Mouse (Mus musculus): Measurements from ENCODE around the gene Nox1. TPM values are rescaled to one million over a fixed set of nuclear protein-coding genes. Genes with fewer than 3 reads are reported as not detected.

Gene Nox1
- total and polyA plus RNA-seq, 2 experiments from 2014 or later = 0.26 to 1.4 TPM

DNA sequence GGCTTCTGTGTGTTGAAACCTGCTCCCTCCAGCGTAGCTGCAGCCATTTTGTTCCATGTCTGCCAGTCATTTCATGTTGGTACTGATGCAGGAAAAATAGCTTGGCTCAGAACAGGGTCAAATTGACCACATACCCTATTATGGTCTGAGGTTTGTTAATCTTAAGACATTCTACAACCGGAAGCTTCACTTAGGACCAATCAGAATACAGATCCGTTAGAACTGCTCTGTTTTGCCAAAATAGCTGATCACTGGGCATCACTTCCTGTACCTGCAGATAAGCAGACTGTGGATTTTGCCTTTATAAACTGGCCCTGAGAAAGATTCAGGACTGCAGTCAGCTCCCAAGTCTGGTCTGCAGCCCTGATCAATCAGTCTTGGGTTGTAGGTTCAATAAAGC is 93.2 kb downstream of the Nox1 start:
- Histone ChIP-seq H3K36me3 (ENCODE audit: insufficient read depth, low read length) (no peaks in the 10 kb centered on the region), H3K4me3 (ENCODE audit: low read depth, low read length) (no peak overlapping the region), H3K27ac (ENCODE audit: low read depth, low read length) (no peak overlapping the region), H3K9me3 (ENCODE audit: low read length) (no peaks in the 10 kb centered on the region), H3K4me2 (ENCODE audit: low read depth, low read length, poor library complexity, severe bottlenecking) (no peak overlapping the region), H3K4me1 (ENCODE audit: insufficient read depth, low read length) (no peaks in the 10 kb centered on the region), H3K9ac (replicated peaks; ENCODE audit: low read length, poor library complexity, severe bottlenecking) (no peak overlapping the region), H3K27me3 (ENCODE audit: insufficient read depth, low read length) (no peaks in the 10 kb centered on the region; the same call in 1 of the 2 replicates)
- no peak for TF ChIP-seq CTCF (IDR thresholded peaks at IDR 0.05)
- DNase-seq (ENCODE audit: low spot score) (no peak), ATAC-seq (ENCODE audit: low FRiP score) (no peak)
- 86% methylated on average over 3 of the region's 3 CpGs for WGBS

DNA sequence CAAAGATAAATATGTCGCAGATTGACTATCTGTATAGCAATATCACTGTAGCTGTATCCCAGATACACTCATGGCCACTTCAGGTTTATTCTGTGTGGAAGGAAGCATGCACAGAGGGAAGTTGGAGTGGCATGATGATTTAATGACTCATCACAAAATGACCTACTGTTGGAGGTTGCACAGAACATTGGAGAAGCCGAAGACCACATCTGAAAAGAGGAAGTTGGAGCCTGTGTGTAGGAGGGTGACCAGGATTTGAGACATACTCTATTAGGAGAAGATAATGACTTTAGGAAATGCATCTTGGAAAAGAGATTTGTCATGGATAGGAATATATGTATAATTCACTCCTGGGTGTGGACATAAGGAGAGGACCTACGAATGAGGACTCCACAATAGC is 105.3 kb downstream of the Nox1 start:
- H3K4me3 ChIP-seq (ENCODE audit: low read depth, low read length) = no peak overlapping the region
- H3K4me1 ChIP-seq (ENCODE audit: insufficient read depth, low read length) = no peaks in the 10 kb centered on the region
- H3K4me2 ChIP-seq (ENCODE audit: low read depth, low read length, poor library complexity, severe bottlenecking) = no peak overlapping the region
- H3K9ac ChIP-seq (replicated peaks; ENCODE audit: low read length, poor library complexity, severe bottlenecking) = no peak overlapping the region
- no peak for TF ChIP-seq CTCF (IDR thresholded peaks at IDR 0.05)
- no peaks in the 10 kb centered on the region for H3K9me3 ChIP-seq (ENCODE audit: low read length)
- H3K27ac ChIP-seq (ENCODE audit: low read depth, low read length) = no peak overlapping the region
- DNase-seq (ENCODE audit: low spot score) = no peak
- H3K36me3 ChIP-seq (ENCODE audit: insufficient read depth, low read length) = no peaks in the 10 kb centered on the region
- H3K27me3 ChIP-seq (ENCODE audit: insufficient read depth, low read length) = no peaks in the 10 kb centered on the region
- WGBS = 70% methylated on average over 3 of the region's 3 CpGs
- no peak for ATAC-seq (ENCODE audit: low FRiP score)

DNA sequence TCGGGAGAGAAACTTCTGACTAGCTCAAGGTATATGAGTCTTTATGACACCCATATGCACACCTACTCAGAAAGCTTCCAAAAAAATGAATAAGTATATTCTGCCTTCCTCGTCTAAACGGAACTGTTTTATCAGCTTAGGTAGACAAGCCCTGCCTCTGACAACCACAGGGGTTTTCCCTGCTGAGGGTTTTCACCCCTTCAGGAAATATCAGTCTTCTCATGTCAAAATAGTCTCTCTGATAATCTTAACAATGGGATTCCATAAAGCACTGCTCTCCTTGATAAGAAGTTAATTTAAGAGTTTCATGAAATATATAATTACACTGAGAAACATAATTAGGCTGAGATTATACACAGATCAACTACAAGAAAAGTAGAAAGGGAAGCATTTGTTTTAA is 110.0 kb downstream of the Nox1 start:
- Histone ChIP-seq H3K4me3 (ENCODE audit: low read depth, low read length) (no peak overlapping the region), H3K9me3 (ENCODE audit: low read length) (no peaks in the 10 kb centered on the region), H3K4me1 (ENCODE audit: insufficient read depth, low read length) (no peaks in the 10 kb centered on the region), H3K27me3 (ENCODE audit: insufficient read depth, low read length) (no peaks in the 10 kb centered on the region), H3K4me2 (ENCODE audit: low read depth, low read length, poor library complexity, severe bottlenecking) (no peak overlapping the region), H3K27ac (ENCODE audit: low read depth, low read length) (no peak overlapping the region), H3K9ac (replicated peaks; ENCODE audit: low read length, poor library complexity, severe bottlenecking) (no peak overlapping the region), H3K36me3 (ENCODE audit: insufficient read depth, low read length) (no peaks in the 10 kb centered on the region)
- DNase-seq (ENCODE audit: low spot score) (no peak), ATAC-seq (ENCODE audit: low FRiP score) (no peak)
- no peak for TF ChIP-seq CTCF (IDR thresholded peaks at IDR 0.05)
- WGBS = 77% methylated on average over 3 of the region's 3 CpGs

DNA sequence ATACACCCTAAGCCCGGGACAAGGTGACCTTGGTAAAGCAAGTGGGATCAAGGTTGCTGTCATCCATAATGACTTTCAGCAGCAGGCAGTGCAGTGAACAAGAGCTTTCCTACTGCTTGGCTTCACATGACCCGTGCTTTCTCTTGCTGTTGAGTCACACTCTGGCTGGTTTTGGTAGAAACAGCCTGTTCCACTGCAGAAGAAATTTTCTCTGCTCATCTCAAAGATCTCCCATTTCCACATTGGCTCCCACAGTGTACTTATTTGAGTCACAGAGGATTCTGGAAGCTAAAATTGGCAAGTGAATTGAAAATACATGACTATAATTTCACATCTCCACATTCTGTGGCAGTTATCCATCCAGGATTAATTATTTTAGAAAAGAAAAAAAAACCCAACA is 119.1 kb downstream of the Nox1 start:
- Histone ChIP-seq H3K4me1 (ENCODE audit: insufficient read depth, low read length) (no peaks in the 10 kb centered on the region), H3K27ac (ENCODE audit: low read depth, low read length) (no peak overlapping the region), H3K36me3 (ENCODE audit: insufficient read depth, low read length) (no peaks in the 10 kb centered on the region), H3K9me3 (ENCODE audit: low read length) (no peaks in the 10 kb centered on the region), H3K27me3 (ENCODE audit: insufficient read depth, low read length) (no peaks in the 10 kb centered on the region), H3K9ac (replicated peaks; ENCODE audit: low read length, poor library complexity, severe bottlenecking) (no peak overlapping the region), H3K4me2 (ENCODE audit: low read depth, low read length, poor library complexity, severe bottlenecking) (no peak overlapping the region), H3K4me3 (ENCODE audit: low read depth, low read length) (no peak overlapping the region)
- ATAC-seq (ENCODE audit: low FRiP score) (no peak), DNase-seq (ENCODE audit: low spot score) (no peak)
- 74% methylated on average over 2 of the region's 2 CpGs for WGBS
- TF ChIP-seq CTCF (IDR thresholded peaks at IDR 0.05) = no peak

DNA sequence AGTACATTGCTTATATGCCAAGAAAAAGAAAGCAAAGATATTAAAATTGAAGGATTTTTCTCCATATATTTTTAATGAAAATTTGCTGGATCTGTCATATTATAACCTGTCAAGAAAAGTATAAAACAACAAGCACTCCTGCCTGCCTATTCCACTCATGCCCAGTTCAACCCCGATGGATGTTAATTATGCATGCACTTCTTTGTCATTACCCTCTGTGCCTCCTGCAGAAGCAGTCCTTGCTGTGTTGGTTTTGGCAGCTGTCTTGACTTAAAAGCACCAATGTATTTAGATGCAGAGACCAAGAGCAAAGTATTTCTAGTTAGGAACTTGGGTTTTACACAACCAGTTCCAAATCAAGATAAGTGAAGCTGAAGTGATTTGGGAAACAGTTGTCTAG is 136.3 kb downstream of the Nox1 start:
- no peak overlapping the region for H3K4me2 ChIP-seq (ENCODE audit: low read depth, low read length, poor library complexity, severe bottlenecking)
- ATAC-seq (ENCODE audit: low FRiP score) (no peak), DNase-seq (ENCODE audit: low spot score) (no peak)
- WGBS = 48% methylated on average over 1 of the region's 1 CpGs
- no peak overlapping the region for H3K4me3 ChIP-seq (ENCODE audit: low read depth, low read length)
- no peak overlapping the region for H3K9ac ChIP-seq (replicated peaks; ENCODE audit: low read length, poor library complexity, severe bottlenecking)
- H3K27ac ChIP-seq (ENCODE audit: low read depth, low read length) = no peak overlapping the region
- TF ChIP-seq CTCF (IDR thresholded peaks at IDR 0.05) = no peak
- no peaks in the 10 kb centered on the region for H3K27me3 ChIP-seq (ENCODE audit: insufficient read depth, low read length)
- no peaks in the 10 kb centered on the region for H3K9me3 ChIP-seq (ENCODE audit: low read length)
- no peaks in the 10 kb centered on the region for H3K36me3 ChIP-seq (ENCODE audit: insufficient read depth, low read length)
- no peaks in the 10 kb centered on the region for H3K4me1 ChIP-seq (ENCODE audit: insufficient read depth, low read length)

DNA sequence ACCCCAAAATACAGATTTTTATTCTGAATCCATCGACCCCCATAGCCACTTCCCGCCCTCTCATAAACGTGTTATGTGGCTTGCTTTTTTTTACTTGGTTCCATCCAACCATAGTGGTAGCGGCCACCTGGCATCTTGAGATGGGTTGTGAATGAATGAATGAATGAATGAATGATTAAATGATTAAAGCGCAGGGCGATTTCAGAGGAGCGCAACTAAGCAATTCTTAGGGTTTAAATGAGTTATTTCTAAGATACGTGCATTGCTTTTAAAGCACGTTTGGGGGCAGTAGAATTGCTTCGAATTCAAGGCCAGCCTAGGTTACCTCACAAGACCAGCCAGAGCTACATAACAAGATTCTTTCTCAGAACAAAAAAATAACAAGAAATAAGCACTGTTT is 162.0 kb downstream of the Nox1 start:
- no peaks in the 10 kb centered on the region for H3K4me1 ChIP-seq (ENCODE audit: insufficient read depth, low read length)
- WGBS = 26% methylated on average over 10 of the region's 10 CpGs
- no peaks in the 10 kb centered on the region for H3K27me3 ChIP-seq (ENCODE audit: insufficient read depth, low read length)
- TF ChIP-seq CTCF (IDR thresholded peaks at IDR 0.05) = peak; percentile 37
- no peaks in the 10 kb centered on the region for H3K36me3 ChIP-seq (ENCODE audit: insufficient read depth, low read length)
- no peaks in the 10 kb centered on the region for H3K9me3 ChIP-seq (ENCODE audit: low read length)
- peak overlapping the region; percentile 54 for H3K4me3 ChIP-seq (ENCODE audit: low read depth, low read length)
- ATAC-seq (ENCODE audit: low FRiP score) (peak; percentile 10; the same call in 1 of the 2 replicates), DNase-seq (ENCODE audit: low spot score) (peak; percentile 33)
- peak overlapping the region; percentile 42 for H3K4me2 ChIP-seq (ENCODE audit: low read depth, low read length, poor library complexity, severe bottlenecking)
- H3K9ac ChIP-seq (replicated peaks; ENCODE audit: low read length, poor library complexity, severe bottlenecking) = peak overlapping the region; percentile 66
- peak overlapping the region; percentile 84 for H3K27ac ChIP-seq (ENCODE audit: low read depth, low read length)

Data from midbrain, postnatal 0 days (tissue).